Mouse (Mus musculus): ENCODE measurements around the gene Herpud1. TPM values are rescaled to one million over a fixed set of nuclear protein-coding genes. Genes with fewer than 3 reads are reported as not detected.
A peak's percentile ranks its signal among the peaks of the same experiment; 100 is the strongest.

The Herpud1 gene
- total RNA-seq, 2 experiments from 2014 or later: 68.3 to 78.2 TPM

- intact Hi-C loops (cut with DNase I): no loop called here
- H3K4me3 ChIP-seq: no peak overlapping the region
- no peak overlapping the region for H3K27ac ChIP-seq
- TF ChIP-seq CTCF (IDR thresholded peaks at IDR 0.05): no peak
- no peak for DNase-seq (ENCODE audit: extremely low spot score in 1 of 2, low spot score in 2 of 2)
These were observed 9.7 kb upstream of the Herpud1 start for GRCm38 (mm10) chr8:94376580-94376979.

- DNase-seq (ENCODE audit: extremely low spot score in 1 of 2, low spot score in 2 of 2): no peak
- TF ChIP-seq CTCF (IDR thresholded peaks at IDR 0.05): no peak
These were observed 9.2 kb upstream of the Herpud1 start for GRCm38 (mm10) chr8:94377031-94377430.

GRCm38 (mm10) chr8:94377714-94378205 is 8.5 kb upstream of the Herpud1 start:
- intact Hi-C loops (cut with DNase I): no loop called here
- DNase-seq (ENCODE audit: extremely low spot score in 1 of 2, low spot score in 2 of 2): no peak
- Histone ChIP-seq H3K27ac (no peak overlapping the region), H3K4me3 (no peak overlapping the region)
- no peak for TF ChIP-seq CTCF (IDR thresholded peaks at IDR 0.05)

More at GRCm38 (mm10) chr8:94377031-94377430, 9.2 kb upstream of the Herpud1 start:
- intact Hi-C loops (cut with DNase I): no loop called here
- Histone ChIP-seq H3K4me3 (no peak overlapping the region), H3K27ac (no peak overlapping the region)

GRCm38 (mm10) chr8:94378763-94379415 is 7.3 kb upstream of the Herpud1 start:
- DNase-seq (ENCODE audit: extremely low spot score in 1 of 2, low spot score in 2 of 2): no peak
- peak; percentile 2 for TF ChIP-seq CTCF (IDR thresholded peaks at IDR 0.05)
- Histone ChIP-seq H3K4me3 (no peak overlapping the region), H3K27ac (no peak overlapping the region)
- intact Hi-C loops (cut with DNase I): no loop called here

- DNase-seq (ENCODE audit: extremely low spot score in 1 of 2, low spot score in 2 of 2): no peak
- intact Hi-C loops (cut with DNase I): no loop called here
- TF ChIP-seq CTCF (IDR thresholded peaks at IDR 0.05): no peak
- H3K4me3 ChIP-seq: no peak overlapping the region
- H3K27ac ChIP-seq: no peak overlapping the region
These were observed 6.6 kb upstream of the Herpud1 start for GRCm38 (mm10) chr8:94379686-94380085.

GRCm38 (mm10) chr8:94384166-94384565 is 2.1 kb upstream of the Herpud1 start:
- H3K27ac ChIP-seq: no peak overlapping the region
- no peak overlapping the region for H3K4me3 ChIP-seq
- no peak for TF ChIP-seq CTCF (IDR thresholded peaks at IDR 0.05)
- intact Hi-C loops (cut with DNase I): no loop called here
- DNase-seq (ENCODE audit: extremely low spot score in 1 of 2, low spot score in 2 of 2): no peak

GRCm38 (mm10) chr8:94385506-94386213 is 578 bp upstream of the Herpud1 start:
- TF ChIP-seq CTCF (IDR thresholded peaks at IDR 0.05): no peak
- H3K27ac ChIP-seq: peak overlapping the region; percentile 100
- intact Hi-C loops (cut with DNase I): loop anchor here (5.0 kb wide), 1 partner anchor 317 kb away; no protein-coding TSS in a partner anchor

GRCm38 (mm10) chr8:94387027-94387684 is 918 bp downstream of the Herpud1 start:
- peak overlapping the region; percentile 100 for H3K27ac ChIP-seq
- peak; percentile 66 to 74 for DNase-seq (ENCODE audit: extremely low spot score in 1 of 2, low spot score in 2 of 2)
- no peak; the same call in 1 of the 2 replicates for TF ChIP-seq CTCF (IDR thresholded peaks at IDR 0.05)
- intact Hi-C loops (cut with DNase I): loop anchor here (5.0 kb wide), 1 partner anchor 315 kb away; no protein-coding TSS in a partner anchor
- peak overlapping the region; percentile 74 for H3K4me3 ChIP-seq

More at GRCm38 (mm10) chr8:94385506-94386213, 578 bp upstream of the Herpud1 start:
- DNase-seq (ENCODE audit: extremely low spot score in 1 of 2, low spot score in 2 of 2): no peak
- H3K4me3 ChIP-seq: peak overlapping the region; percentile 74

- Histone ChIP-seq H3K4me3 (peak overlapping the region; percentile 74), H3K27ac (peak overlapping the region; percentile 100)
- TF ChIP-seq CTCF (IDR thresholded peaks at IDR 0.05): no peak
- no peak for DNase-seq (ENCODE audit: extremely low spot score in 1 of 2, low spot score in 2 of 2)
- intact Hi-C loops (cut with DNase I): loop anchor here (2.0 to 5.0 kb wide), 2 partner anchors 45 to 315 kb away; no protein-coding TSS in a partner anchor
These were observed 1.5 kb downstream of the Herpud1 start for GRCm38 (mm10) chr8:94387785-94388184.

- no peak for TF ChIP-seq CTCF (IDR thresholded peaks at IDR 0.05)
- intact Hi-C loops (cut with DNase I): loop anchor here (2.0 to 5.0 kb wide), 2 partner anchors 47 to 313 kb away; no protein-coding TSS in a partner anchor
- H3K4me3 ChIP-seq: no peak overlapping the region
- no peak for DNase-seq (ENCODE audit: extremely low spot score in 1 of 2, low spot score in 2 of 2)
- H3K27ac ChIP-seq: no peak overlapping the region
These were observed 3.3 kb downstream of the Herpud1 start for GRCm38 (mm10) chr8:94389531-94389930.

- H3K4me3 ChIP-seq: no peak overlapping the region
- H3K27ac ChIP-seq: no peak overlapping the region
- no peak for DNase-seq (ENCODE audit: extremely low spot score in 1 of 2, low spot score in 2 of 2)
- TF ChIP-seq CTCF (IDR thresholded peaks at IDR 0.05): no peak
- intact Hi-C loops (cut with DNase I): no loop called here
These were observed 4.2 kb downstream of the Herpud1 start for GRCm38 (mm10) chr8:94390429-94390828.

- Histone ChIP-seq H3K27ac (no peak overlapping the region), H3K4me3 (no peak overlapping the region)
- no peak for TF ChIP-seq CTCF (IDR thresholded peaks at IDR 0.05)
- intact Hi-C loops (cut with DNase I): no loop called here
- DNase-seq (ENCODE audit: extremely low spot score in 1 of 2, low spot score in 2 of 2): no peak
These were observed 4.7 kb downstream of the Herpud1 start for GRCm38 (mm10) chr8:94390910-94391309.

Data from left cerebral cortex, adult 2 months (tissue).